Mouse (Mus musculus): ENCODE measurements at regions not wholly inside any gene's neighbourhood (a gene's known extent, or its start where the extent isn't known, plus 50 kb on each side); places are given as distances from the start of the nearest gene placed in this dataset.

DNA sequence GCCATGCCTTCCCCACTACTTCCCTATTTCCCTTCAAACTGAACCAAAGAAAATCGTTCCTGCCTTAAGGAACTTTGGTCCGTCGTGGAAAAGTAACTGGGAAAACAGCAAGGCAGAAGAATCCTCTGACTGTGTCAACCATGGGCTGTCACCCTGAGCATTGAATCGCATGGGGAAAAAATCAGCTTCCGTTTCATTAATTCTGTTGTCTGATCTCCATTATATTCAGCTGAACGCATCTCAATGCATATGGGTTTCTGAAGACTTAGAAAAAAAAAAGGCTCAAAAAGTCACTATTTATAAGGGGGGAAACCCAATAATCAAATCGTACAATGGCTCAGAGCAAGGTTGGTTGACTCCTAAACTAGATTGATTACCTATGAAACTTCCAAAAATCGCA is 83.8 kb upstream of the Il12b start:
- ATAC-seq (ENCODE audit: insufficient number of reproducible peaks, low FRiP score): no peak
- no peak overlapping the region for H3K27ac ChIP-seq (ENCODE audit: poor library complexity, severe bottlenecking)
- 0 out of 2 replicates have a peak, but pooled peaks cover 3% of the 10 kb centered on the region for H3K9me3 ChIP-seq (replicated peaks)
- H3K27me3 ChIP-seq (replicated peaks): no peaks in the 10 kb centered on the region
- H3K36me3 ChIP-seq: no peaks in the 10 kb centered on the region
- H3K9ac ChIP-seq: no peak overlapping the region
- no peak overlapping the region for H3K4me2 ChIP-seq
- H3K4me3 ChIP-seq: no peak overlapping the region
- WGBS: 78% methylated on average over 8 of the region's 8 CpGs
- no peaks in the 10 kb centered on the region for H3K4me1 ChIP-seq (replicated peaks)

- Histone ChIP-seq H3K36me3 (no peaks in the 10 kb centered on the region), H3K4me1 (replicated peaks) (no peaks in the 10 kb centered on the region), H3K4me3 (no peak overlapping the region), H3K27ac (ENCODE audit: poor library complexity, severe bottlenecking) (no peak overlapping the region), H3K27me3 (replicated peaks) (no peaks in the 10 kb centered on the region), H3K9ac (no peak overlapping the region), H3K4me2 (no peak overlapping the region), H3K9me3 (replicated peaks) (0 out of 2 replicates have a peak, but pooled peaks cover 5% of the 10 kb centered on the region)
- no peak for ATAC-seq (ENCODE audit: insufficient number of reproducible peaks, low FRiP score)
- WGBS: 77% methylated on average over 3 of the region's 3 CpGs
These were observed 80.7 kb upstream of the Il12b start for GRCm38 (mm10) chr11:44319136-44319535.

DNA sequence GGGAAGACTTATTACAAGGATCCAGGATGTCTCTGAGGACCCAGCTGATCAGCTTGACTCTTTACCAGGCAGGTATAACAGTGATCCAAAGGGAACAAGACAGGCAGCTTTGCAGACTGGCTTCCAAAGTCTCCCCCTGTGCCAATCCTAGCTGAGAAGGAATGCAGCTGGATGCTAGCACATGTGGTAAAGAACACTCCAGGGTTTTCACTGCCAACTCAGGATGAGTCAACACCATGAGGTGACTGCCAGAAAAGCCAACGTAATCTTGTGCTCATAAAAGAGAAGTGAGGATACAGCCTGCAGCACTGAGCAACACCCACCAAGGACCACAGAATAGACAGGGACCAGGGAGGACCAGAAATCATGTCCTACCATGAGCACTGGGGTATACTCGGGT is 76.5 kb upstream of the Il12b start:
- Histone ChIP-seq H3K9me3 (replicated peaks) (0 out of 2 replicates have a peak, but pooled peaks cover 5% of the 10 kb centered on the region), H3K4me1 (replicated peaks) (no peaks in the 10 kb centered on the region), H3K4me2 (no peak overlapping the region), H3K4me3 (no peak overlapping the region), H3K27ac (ENCODE audit: poor library complexity, severe bottlenecking) (no peak overlapping the region), H3K27me3 (replicated peaks) (no peaks in the 10 kb centered on the region), H3K9ac (no peak overlapping the region), H3K36me3 (no peaks in the 10 kb centered on the region)
- WGBS: 55% methylated on average over 2 of the region's 2 CpGs
- ATAC-seq (ENCODE audit: insufficient number of reproducible peaks, low FRiP score): no peak

DNA sequence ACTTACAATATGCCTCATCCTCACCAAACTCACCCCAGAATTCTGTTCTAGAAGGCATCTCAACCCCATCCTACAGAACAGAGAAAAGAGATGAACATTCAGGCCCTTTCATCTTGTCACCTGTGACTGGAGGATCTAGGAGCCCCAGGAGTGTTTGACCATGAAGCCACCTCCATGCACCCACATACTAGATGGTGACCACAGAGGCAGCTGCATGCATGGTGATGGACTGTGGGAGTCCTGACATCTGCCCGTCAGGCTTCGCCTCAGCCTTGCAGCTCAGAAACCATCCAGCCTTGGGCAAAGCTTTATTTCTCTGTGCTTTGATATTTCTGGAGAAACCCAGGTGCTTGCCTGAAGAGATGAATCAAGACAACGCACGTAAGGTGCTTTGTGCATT is 74.8 kb upstream of the Il12b start:
- Histone ChIP-seq H3K4me3 (no peak overlapping the region), H3K9me3 (replicated peaks) (0 out of 2 replicates have a peak, but pooled peaks cover 5% of the 10 kb centered on the region), H3K27ac (ENCODE audit: poor library complexity, severe bottlenecking) (no peak overlapping the region), H3K27me3 (replicated peaks) (peaks cover 6% of the 10 kb centered on the region), H3K36me3 (no peaks in the 10 kb centered on the region), H3K4me1 (replicated peaks) (no peaks in the 10 kb centered on the region), H3K9ac (no peak overlapping the region), H3K4me2 (no peak overlapping the region)
- ATAC-seq (ENCODE audit: insufficient number of reproducible peaks, low FRiP score): no peak
- 89% methylated on average over 4 of the region's 4 CpGs for WGBS

GRCm38 (mm10) chr11:44325525-44325924 is 74.3 kb upstream of the Il12b start:
- no peak for ATAC-seq (ENCODE audit: insufficient number of reproducible peaks, low FRiP score)
- peaks cover 11% of the 10 kb centered on the region for H3K27me3 ChIP-seq (replicated peaks)
- H3K27ac ChIP-seq (ENCODE audit: poor library complexity, severe bottlenecking): no peak overlapping the region
- no peaks in the 10 kb centered on the region for H3K36me3 ChIP-seq
- no peak overlapping the region for H3K9ac ChIP-seq
- H3K4me3 ChIP-seq: no peak overlapping the region
- 0 out of 2 replicates have a peak, but pooled peaks cover 5% of the 10 kb centered on the region for H3K9me3 ChIP-seq (replicated peaks)
- no peak overlapping the region for H3K4me2 ChIP-seq
- 75% methylated on average over 11 of the region's 11 CpGs for WGBS
- H3K4me1 ChIP-seq (replicated peaks): no peaks in the 10 kb centered on the region

- no peak overlapping the region for H3K9ac ChIP-seq
- no peak overlapping the region for H3K4me3 ChIP-seq
- 73% methylated on average over 4 of the region's 4 CpGs for WGBS
- H3K4me1 ChIP-seq (replicated peaks): no peaks in the 10 kb centered on the region
- H3K4me2 ChIP-seq: no peak overlapping the region
- H3K36me3 ChIP-seq: no peaks in the 10 kb centered on the region
- H3K27ac ChIP-seq (ENCODE audit: poor library complexity, severe bottlenecking): no peak overlapping the region
- ATAC-seq (ENCODE audit: insufficient number of reproducible peaks, low FRiP score): no peak
- peaks cover 13% of the 10 kb centered on the region for H3K27me3 ChIP-seq (replicated peaks)
- H3K9me3 ChIP-seq (replicated peaks): no peaks in the 10 kb centered on the region
These were observed 70.4 kb upstream of the Il12b start for GRCm38 (mm10) chr11:44329503-44329902.

- Histone ChIP-seq H3K4me1 (replicated peaks) (no peaks in the 10 kb centered on the region), H3K36me3 (no peaks in the 10 kb centered on the region), H3K4me2 (no peak overlapping the region), H3K27ac (ENCODE audit: poor library complexity, severe bottlenecking) (no peak overlapping the region), H3K9ac (no peak overlapping the region), H3K4me3 (no peak overlapping the region), H3K27me3 (replicated peaks) (peaks cover 13% of the 10 kb centered on the region), H3K9me3 (replicated peaks) (no peaks in the 10 kb centered on the region)
- 68% methylated on average over 6 of the region's 6 CpGs for WGBS
- ATAC-seq (ENCODE audit: insufficient number of reproducible peaks, low FRiP score): no peak
These were observed 69.4 kb upstream of the Il12b start for GRCm38 (mm10) chr11:44330438-44330837.

DNA sequence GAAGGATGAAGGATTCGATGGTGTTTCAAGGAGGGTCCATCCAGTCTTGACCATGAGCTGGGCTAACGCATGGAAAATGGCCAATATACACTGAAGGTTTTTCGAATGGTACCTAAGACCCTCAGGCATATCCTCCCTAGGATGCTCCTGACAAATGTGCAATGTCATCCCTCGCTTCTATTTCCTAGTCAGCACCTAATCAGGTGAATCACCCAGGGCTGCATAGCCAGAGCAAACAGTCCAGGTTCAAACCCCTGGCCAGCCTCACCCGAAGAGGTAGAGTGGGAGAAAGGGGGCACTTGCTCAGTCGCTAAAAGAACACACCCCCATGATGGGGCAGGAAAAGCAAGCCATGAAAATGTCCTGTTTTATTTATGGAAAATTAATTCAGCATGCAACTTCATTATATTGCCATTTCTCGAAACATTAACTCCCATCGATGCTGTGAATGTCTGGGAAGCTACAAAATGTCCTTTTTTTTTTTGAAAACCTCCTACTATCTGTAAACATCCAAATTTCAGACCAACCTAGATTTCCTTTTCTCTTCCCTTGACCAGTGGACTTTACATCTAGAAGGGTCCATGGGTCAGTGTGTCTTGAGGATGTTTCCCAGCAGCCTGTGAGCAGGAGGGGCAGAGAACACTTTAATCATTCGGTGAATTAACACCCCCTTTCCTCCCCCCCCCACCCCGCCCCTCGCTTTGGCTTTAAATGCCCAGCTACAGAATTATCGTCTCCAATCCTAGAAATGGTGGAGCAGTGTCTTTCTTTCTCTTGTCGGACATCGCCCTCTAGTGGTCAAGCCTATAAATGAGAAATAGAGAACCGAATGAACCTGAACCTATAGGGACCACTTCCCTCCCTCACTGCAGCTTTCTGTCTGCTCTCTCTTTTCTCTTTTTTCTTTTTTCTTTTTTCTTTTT is 68.8 kb upstream of the Il12b start:
- no peaks in the 10 kb centered on the region for H3K36me3 ChIP-seq
- no peak overlapping the region for H3K27ac ChIP-seq (ENCODE audit: poor library complexity, severe bottlenecking)
- 36% methylated on average over 15 of the region's 15 CpGs for WGBS
- H3K27me3 ChIP-seq (replicated peaks): peaks cover 13% of the 10 kb centered on the region
- H3K9me3 ChIP-seq (replicated peaks): no peaks in the 10 kb centered on the region
- H3K4me2 ChIP-seq: no peak overlapping the region
- no peaks in the 10 kb centered on the region for H3K4me1 ChIP-seq (replicated peaks)
- H3K9ac ChIP-seq: no peak overlapping the region
- H3K4me3 ChIP-seq: no peak overlapping the region
- no peak for ATAC-seq (ENCODE audit: insufficient number of reproducible peaks, low FRiP score)

DNA sequence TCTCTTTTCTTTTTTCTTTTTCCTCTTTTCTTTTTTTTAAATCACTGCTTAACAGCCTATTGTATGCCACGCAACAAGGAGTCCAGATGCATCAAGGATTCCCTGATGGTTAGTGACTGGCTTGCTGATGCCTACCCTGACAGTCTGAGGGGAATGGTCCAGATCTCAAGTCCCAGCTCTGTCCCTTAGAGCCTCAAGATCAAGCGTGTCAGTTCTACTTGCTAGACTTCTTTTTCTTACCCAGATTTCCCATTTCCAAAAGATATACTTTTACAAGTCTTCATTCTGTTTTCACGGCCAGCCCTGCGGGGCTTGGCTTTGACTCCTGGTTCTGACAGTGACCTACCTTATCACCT is 68.1 kb upstream of the Il12b start:
- ATAC-seq (ENCODE audit: insufficient number of reproducible peaks, low FRiP score): no peak
- Histone ChIP-seq H3K4me3 (no peak overlapping the region), H3K27ac (ENCODE audit: poor library complexity, severe bottlenecking) (no peak overlapping the region), H3K4me2 (no peak overlapping the region), H3K36me3 (no peaks in the 10 kb centered on the region), H3K9me3 (replicated peaks) (no peaks in the 10 kb centered on the region), H3K27me3 (replicated peaks) (peaks cover 13% of the 10 kb centered on the region), H3K9ac (no peak overlapping the region), H3K4me1 (replicated peaks) (no peaks in the 10 kb centered on the region)
- 49% methylated on average over 4 of the region's 4 CpGs for WGBS

DNA sequence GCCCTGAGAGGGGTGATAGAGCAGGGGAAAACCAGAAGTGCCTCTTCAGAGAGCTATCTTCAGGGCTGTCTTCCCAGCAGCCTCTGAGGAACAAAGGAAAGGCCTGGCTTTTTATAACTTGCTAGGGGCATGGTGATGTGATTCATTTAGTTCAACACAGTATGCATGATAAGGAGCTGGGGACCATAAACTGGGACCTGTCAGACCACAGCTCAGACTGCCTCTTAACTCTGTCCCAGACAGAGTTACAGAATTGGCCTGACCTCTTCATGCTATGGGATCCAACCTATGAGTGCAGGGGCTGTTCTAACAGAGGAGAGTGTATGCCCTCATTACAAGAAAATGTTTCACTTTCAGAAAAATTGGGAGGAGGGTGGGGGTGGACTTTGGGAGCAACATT is 59.3 kb upstream of the Il12b start:
- Histone ChIP-seq H3K9me3 (replicated peaks) (no peaks in the 10 kb centered on the region), H3K4me3 (no peak overlapping the region), H3K4me1 (replicated peaks) (peaks cover 15% of the 10 kb centered on the region), H3K27ac (ENCODE audit: poor library complexity, severe bottlenecking) (peak overlapping the region; percentile 63), H3K9ac (no peak overlapping the region), H3K4me2 (0 out of 2 replicates have a peak overlapping the region, but pooled peaks have one; percentile 4), H3K36me3 (no peaks in the 10 kb centered on the region), H3K27me3 (replicated peaks) (no peaks in the 10 kb centered on the region)
- ATAC-seq (ENCODE audit: insufficient number of reproducible peaks, low FRiP score): peak; percentile 57; the same call in 1 of the 2 replicates

- WGBS: 68% methylated on average over 3 of the region's 3 CpGs
- no peak overlapping the region for H3K9ac ChIP-seq
- no peak overlapping the region for H3K4me3 ChIP-seq
- no peaks in the 10 kb centered on the region for H3K36me3 ChIP-seq
- no peak for ATAC-seq (ENCODE audit: insufficient number of reproducible peaks, low FRiP score)
- no peaks in the 10 kb centered on the region for H3K4me1 ChIP-seq (replicated peaks)
- no peaks in the 10 kb centered on the region; the same call in 1 of the 2 replicates for H3K27me3 ChIP-seq (replicated peaks)
- H3K9me3 ChIP-seq (replicated peaks): no peaks in the 10 kb centered on the region
- H3K27ac ChIP-seq (ENCODE audit: poor library complexity, severe bottlenecking): no peak overlapping the region
- no peak overlapping the region for H3K4me2 ChIP-seq
These were observed 51.6 kb upstream of the Il12b start for GRCm38 (mm10) chr11:44348308-44348707.

GRCm38 (mm10) chr11:44349546-44349945 is 50.3 kb upstream of the Il12b start:
- Histone ChIP-seq H3K9me3 (replicated peaks) (no peaks in the 10 kb centered on the region), H3K4me3 (no peak overlapping the region), H3K27ac (ENCODE audit: poor library complexity, severe bottlenecking) (no peak overlapping the region), H3K27me3 (replicated peaks) (no peaks in the 10 kb centered on the region; the same call in 1 of the 2 replicates), H3K4me1 (replicated peaks) (no peaks in the 10 kb centered on the region), H3K9ac (no peak overlapping the region), H3K4me2 (no peak overlapping the region), H3K36me3 (no peaks in the 10 kb centered on the region)
- 80% methylated on average over 8 of the region's 8 CpGs for WGBS
- no peak for ATAC-seq (ENCODE audit: insufficient number of reproducible peaks, low FRiP score)

Measured in heart, embryonic 12.5 days (tissue).